Mouse (Mus musculus): ENCODE data around the gene Fam172a. TPM values are rescaled to one million over a fixed set of nuclear protein-coding genes. Genes with fewer than 3 reads are reported as not detected.
A peak's percentile ranks its signal among the peaks of the same experiment; 100 is the strongest.
"Not testable (repeated sequence)": the region's sequence is repeated elsewhere in the genome, so short reads cannot be mapped to it uniquely, and the experiment has no call there.

Fam172a gene
- 15.6 and 16.7 TPM in 2 replicates for polyA plus RNA-seq (2016; fragmentation: Nextera tagmentation; extraction: Ambion mirVana)

DNA sequence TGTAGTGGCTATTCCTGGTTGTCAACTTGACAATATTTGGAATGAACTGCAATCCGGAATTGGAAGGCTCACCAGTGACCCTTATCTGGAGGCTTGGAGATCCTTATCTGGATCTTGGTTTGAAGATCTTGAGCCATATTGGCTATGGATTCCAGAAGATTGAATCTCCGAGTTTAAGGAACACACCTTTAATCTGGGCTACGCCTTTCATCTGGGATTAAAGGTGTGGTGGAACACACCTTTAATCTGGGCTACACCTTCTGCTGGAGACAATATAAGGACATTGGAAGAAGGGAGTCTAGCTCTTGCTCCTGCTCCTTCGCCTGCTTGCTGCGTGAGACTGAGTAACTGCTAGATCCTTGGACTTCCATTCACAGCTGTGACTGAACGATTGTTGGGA is at the start of gene Fam172a:
Gene Fam172a, plus strand, starts transcription at position 301 of the 400 bp plus-strand sequence.
- not testable (repeated sequence) for H3K9ac ChIP-seq; H3K4me3 ChIP-seq; H3K36me3 ChIP-seq; H3K4me2 ChIP-seq; H3K4me1 ChIP-seq; H3K27me3 ChIP-seq (replicated peaks); H3K9me3 ChIP-seq (replicated peaks); ATAC-seq; H3K27ac ChIP-seq
- 80% methylated on average over 1 of the region's 6 CpGs for whole genome bisulfite sequencing (ENCODE audit: insufficient replicate concordance)

- Histone ChIP-seq H3K9ac (no peak overlapping the region), H3K4me3 (no peak overlapping the region), H3K4me1 (no peaks in the 10 kb centered on the region), H3K4me2 (no peak overlapping the region), H3K27ac (no peak overlapping the region), H3K36me3 (no peaks in the 10 kb centered on the region), H3K9me3 (replicated peaks) (no peaks in the 10 kb centered on the region), H3K27me3 (replicated peaks) (no peaks in the 10 kb centered on the region)
- ATAC-seq, result no peak
- 22% methylated on average over 2 of the region's 2 CpGs for WGBS (ENCODE audit: insufficient replicate concordance)
Observed at GRCm38 (mm10) chr13:77688651-77689050, 13.2 kb upstream of the Fam172a start.

GRCm38 (mm10) chr13:77708514-77709013 is 6.7 kb downstream of the Fam172a start:
- WGBS (ENCODE audit: insufficient replicate concordance), result 0% methylated on average over 35 of the region's 35 CpGs
- Histone ChIP-seq H3K9me3 (replicated peaks) (no peaks in the 10 kb centered on the region), H3K4me3 (peak overlapping the region; percentile 89), H3K9ac (peak overlapping the region; percentile 84), H3K4me2 (peak overlapping the region; percentile 73), H3K27ac (peak overlapping the region; percentile 76), H3K4me1 (peaks cover 13% of the 10 kb centered on the region), H3K36me3 (0 out of 2 replicates have a peak, but pooled peaks cover 2% of the 10 kb centered on the region), H3K27me3 (replicated peaks) (no peaks in the 10 kb centered on the region)
- peak; percentile 95 for ATAC-seq

GRCm38 (mm10) chr13:77717499-77717898 is 15.7 kb downstream of the Fam172a start:
- Histone ChIP-seq H3K27me3 (replicated peaks) (no peaks in the 10 kb centered on the region), H3K9ac (no peak overlapping the region), H3K4me3 (no peak overlapping the region), H3K4me1 (no peaks in the 10 kb centered on the region), H3K4me2 (no peak overlapping the region), H3K27ac (no peak overlapping the region), H3K36me3 (0 out of 2 replicates have a peak, but pooled peaks cover 8% of the 10 kb centered on the region), H3K9me3 (replicated peaks) (no peaks in the 10 kb centered on the region)
- 82% methylated on average over 2 of the region's 2 CpGs for WGBS (ENCODE audit: insufficient replicate concordance)
- ATAC-seq, result no peak

GRCm38 (mm10) chr13:77742822-77743221 is 41.0 kb downstream of the Fam172a start:
- H3K9me3 ChIP-seq (replicated peaks), result no peaks in the 10 kb centered on the region
- H3K27me3 ChIP-seq (replicated peaks), result no peaks in the 10 kb centered on the region
- ATAC-seq, result no peak
- no peak overlapping the region for H3K4me2 ChIP-seq
- no peak overlapping the region for H3K9ac ChIP-seq
- no peaks in the 10 kb centered on the region for H3K4me1 ChIP-seq
- no peak overlapping the region for H3K4me3 ChIP-seq
- H3K36me3 ChIP-seq, result no peaks in the 10 kb centered on the region
- H3K27ac ChIP-seq, result no peak overlapping the region

- H3K27ac ChIP-seq, result no peak overlapping the region
- no peak overlapping the region for H3K4me3 ChIP-seq
- H3K9me3 ChIP-seq (replicated peaks), result 0 out of 2 replicates have a peak, but pooled peaks cover 4% of the 10 kb centered on the region
- H3K4me2 ChIP-seq, result no peak overlapping the region
- H3K27me3 ChIP-seq (replicated peaks), result no peaks in the 10 kb centered on the region
- peaks cover 7% of the 10 kb centered on the region; the same call in 1 of the 2 replicates for H3K36me3 ChIP-seq
- H3K4me1 ChIP-seq, result no peaks in the 10 kb centered on the region
- ATAC-seq, result no peak
- WGBS (ENCODE audit: insufficient replicate concordance), result 73% methylated on average over 2 of the region's 2 CpGs
- no peak overlapping the region for H3K9ac ChIP-seq
Observed at GRCm38 (mm10) chr13:77777606-77778005, 75.8 kb downstream of the Fam172a start.

- not testable (repeated sequence) for H3K4me1 ChIP-seq; H3K9ac ChIP-seq; H3K4me2 ChIP-seq; H3K27me3 ChIP-seq (replicated peaks); H3K4me3 ChIP-seq; H3K27ac ChIP-seq; H3K36me3 ChIP-seq; H3K9me3 ChIP-seq (replicated peaks); ATAC-seq
- 79% methylated on average over 2 of the region's 2 CpGs for WGBS (ENCODE audit: insufficient replicate concordance)
Observed at GRCm38 (mm10) chr13:77807341-77807740, 105.5 kb downstream of the Fam172a start.

DNA sequence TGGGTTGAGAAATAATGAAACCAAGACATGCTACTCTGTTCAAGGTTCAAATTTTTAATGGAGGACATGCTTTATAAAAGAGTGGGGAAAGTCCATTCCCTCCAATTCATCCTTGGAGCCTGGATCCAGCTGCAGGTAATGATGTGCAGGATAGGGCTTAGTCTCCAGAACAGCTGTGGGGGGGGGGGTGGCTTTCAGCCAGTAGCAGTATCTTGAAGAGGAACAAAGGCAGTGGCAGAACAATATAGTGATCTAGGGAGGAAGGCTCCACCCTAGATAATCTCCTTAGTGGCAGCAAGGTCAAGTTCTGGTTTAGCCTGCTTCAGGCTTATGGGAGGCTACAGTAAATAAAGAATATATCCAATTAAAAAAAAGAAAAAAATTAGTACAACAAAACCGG is 108.6 kb downstream of the Fam172a start:
- Histone ChIP-seq H3K9ac (no peak overlapping the region), H3K36me3 (peaks cover 9% of the 10 kb centered on the region), H3K27ac (no peak overlapping the region), H3K4me2 (no peak overlapping the region), H3K4me3 (no peak overlapping the region), H3K9me3 (replicated peaks) (peaks cover 14% of the 10 kb centered on the region), H3K27me3 (replicated peaks) (no peaks in the 10 kb centered on the region), H3K4me1 (no peaks in the 10 kb centered on the region)
- WGBS (ENCODE audit: insufficient replicate concordance), result 83% methylated on average over 1 of the region's 1 CpGs
- no peak for ATAC-seq

GRCm38 (mm10) chr13:77826138-77826537 is 124.3 kb downstream of the Fam172a start:
- H3K4me2 ChIP-seq, result no peak overlapping the region
- H3K9me3 ChIP-seq (replicated peaks), result no peaks in the 10 kb centered on the region
- no peaks in the 10 kb centered on the region for H3K27me3 ChIP-seq (replicated peaks)
- H3K4me3 ChIP-seq, result no peak overlapping the region
- no peak overlapping the region for H3K27ac ChIP-seq
- 61% methylated on average over 4 of the region's 4 CpGs for WGBS (ENCODE audit: insufficient replicate concordance)
- ATAC-seq, result no peak
- no peaks in the 10 kb centered on the region for H3K4me1 ChIP-seq
- no peak overlapping the region for H3K9ac ChIP-seq
- no peaks in the 10 kb centered on the region for H3K36me3 ChIP-seq

GRCm38 (mm10) chr13:77843017-77843654 is 141.3 kb downstream of the Fam172a start:
- 83% methylated on average over 2 of the region's 2 CpGs for WGBS (ENCODE audit: insufficient replicate concordance)
- Histone ChIP-seq H3K36me3 (no peaks in the 10 kb centered on the region), H3K4me1 (no peaks in the 10 kb centered on the region), H3K27me3 (replicated peaks) (no peaks in the 10 kb centered on the region), H3K4me3 (no peak overlapping the region), H3K9me3 (replicated peaks) (no peaks in the 10 kb centered on the region), H3K9ac (no peak overlapping the region), H3K27ac (no peak overlapping the region), H3K4me2 (no peak overlapping the region)
- no peak for ATAC-seq

DNA sequence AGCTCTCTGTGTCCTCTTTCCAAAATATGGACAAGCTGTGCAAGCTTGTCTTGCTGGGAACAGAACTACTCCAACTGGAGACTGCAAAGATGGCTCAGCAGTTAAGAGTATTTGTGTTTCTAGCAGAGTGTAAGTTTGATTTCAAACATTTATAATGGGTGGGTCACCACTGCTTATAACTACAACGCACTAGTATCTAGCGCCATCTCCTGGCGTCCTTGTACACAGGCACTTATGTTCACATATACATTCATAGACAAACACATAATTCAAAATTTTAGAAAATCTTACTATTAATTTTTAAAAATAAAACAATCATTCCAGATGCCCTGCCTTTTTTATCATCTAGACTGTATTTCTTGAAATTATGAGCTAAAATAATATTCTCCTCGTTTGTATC is 147.0 kb downstream of the Fam172a start:
- H3K9ac ChIP-seq, result no peak overlapping the region
- H3K27ac ChIP-seq, result no peak overlapping the region
- no peak overlapping the region for H3K4me2 ChIP-seq
- no peaks in the 10 kb centered on the region for H3K9me3 ChIP-seq (replicated peaks)
- no peak overlapping the region for H3K4me3 ChIP-seq
- H3K27me3 ChIP-seq (replicated peaks), result no peaks in the 10 kb centered on the region
- WGBS (ENCODE audit: insufficient replicate concordance), result 71% methylated on average over 4 of the region's 4 CpGs
- ATAC-seq, result no peak
- H3K36me3 ChIP-seq, result no peaks in the 10 kb centered on the region
- H3K4me1 ChIP-seq, result no peaks in the 10 kb centered on the region

GRCm38 (mm10) chr13:77864804-77865203 is 163.0 kb downstream of the Fam172a start:
- ATAC-seq, result no peak
- Histone ChIP-seq H3K4me1 (no peaks in the 10 kb centered on the region), H3K9me3 (replicated peaks) (no peaks in the 10 kb centered on the region), H3K9ac (no peak overlapping the region), H3K36me3 (no peaks in the 10 kb centered on the region), H3K27ac (no peak overlapping the region), H3K27me3 (replicated peaks) (no peaks in the 10 kb centered on the region), H3K4me3 (no peak overlapping the region), H3K4me2 (no peak overlapping the region)
- WGBS (ENCODE audit: insufficient replicate concordance), result 77% methylated on average over 1 of the region's 1 CpGs

DNA sequence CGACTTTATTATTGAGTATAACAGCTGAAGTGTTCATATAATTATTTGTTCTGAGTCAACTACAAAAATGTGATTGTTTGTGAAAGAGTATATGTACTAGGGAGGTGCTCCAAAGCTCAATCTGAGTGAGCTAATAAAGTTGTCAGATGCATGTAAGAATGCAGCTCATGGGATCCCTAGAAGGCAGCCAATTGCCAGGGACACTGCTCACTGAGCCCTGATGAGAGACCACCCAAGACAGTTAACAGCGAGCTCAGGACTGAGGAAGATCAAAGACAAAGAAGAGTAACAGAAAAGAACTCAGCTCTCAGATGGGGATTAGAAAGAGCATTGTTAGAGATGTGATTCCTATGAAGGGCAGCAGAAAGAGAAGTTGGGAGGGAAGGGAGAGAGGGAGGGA is 166.5 kb downstream of the Fam172a start:
- ATAC-seq, result no peak
- Histone ChIP-seq H3K4me3 (no peak overlapping the region), H3K4me2 (no peak overlapping the region), H3K27me3 (replicated peaks) (no peaks in the 10 kb centered on the region), H3K4me1 (no peaks in the 10 kb centered on the region), H3K36me3 (no peaks in the 10 kb centered on the region), H3K9me3 (replicated peaks) (no peaks in the 10 kb centered on the region), H3K27ac (no peak overlapping the region), H3K9ac (no peak overlapping the region)
- WGBS (ENCODE audit: insufficient replicate concordance), result 52% methylated on average over 2 of the region's 2 CpGs
